Mouse (Mus musculus): Measurements from ENCODE around the gene Zfp667.

- TF ChIP-seq CTCF (IDR thresholded peaks at IDR 0.05; ENCODE audit: low read depth, low read length) (no peak), POLR2A (IDR thresholded peaks at IDR 0.05; ENCODE audit: insufficient read depth, low read length) (no peak), EP300 (IDR thresholded peaks at IDR 0.05; ENCODE audit: insufficient read depth, low read depth, low read length) (no peak)
Measured at GRCm38 (mm10) chr7:6285366-6285765, 1.0 kb upstream of the Zfp667 start.
